Mouse (Mus musculus) G1E (cell line): Measurements from ENCODE around the gene Men1. TPM values are rescaled to one million over a fixed set of nuclear protein-coding genes. Genes with fewer than 3 reads are reported as not detected.

ENCODE experiments used
- ATAC-seq: 2 replicates; pipeline ENCODE4 v1.8.0; 2016; ENCODE audit warnings: mild to moderate bottlenecking; ENCODE audit not compliant: insufficient number of reproducible peaks, poor library complexity, low FRiP score, severe bottlenecking; ENCODE audit errors: extremely low read depth
- DNase-seq: peaks from one replicate; pipeline ENCODE4 v3.0.0; 2012; ENCODE audit warnings: low spot score
- H3K27me3 ChIP-seq: 2 replicates; pipeline ENCODE4 v1.6.1; 2012; ENCODE audit warnings: mild to moderate bottlenecking, low read length, inconsistent platforms; ENCODE audit not compliant: insufficient read depth
- H3K36me3 ChIP-seq: replicated peaks from 2 replicates; pipeline ENCODE3; 2012; ENCODE audit warnings: mild to moderate bottlenecking, inconsistent platforms
- H3K4me1 ChIP-seq: 2 replicates; pipeline ENCODE4 v1.6.1; 2012; ENCODE audit warnings: low read depth, low read length, inconsistent platforms, mixed read lengths; ENCODE audit not compliant: insufficient read depth
- H3K4me3 ChIP-seq: 2 replicates; pipeline ENCODE4 v1.5.1; 2012; ENCODE audit warnings: low read depth, mild to moderate bottlenecking, inconsistent platforms, low read length, moderate library complexity, mixed read lengths
- H3K9me3 ChIP-seq: replicated peaks from 2 replicates; pipeline ENCODE4 v1.6.1; 2012; ENCODE audit warnings: inconsistent platforms
- CTCF ChIP-seq: IDR thresholded peaks from 2 replicates; pipeline ENCODE4 v1.5.1; 2012; ENCODE audit warnings: low read depth, low read length, inconsistent platforms, mixed read lengths
- GATA1 ChIP-seq: IDR thresholded peaks from 2 replicates; pipeline ENCODE4 v1.6.1; 2012; ENCODE audit warnings: borderline replicate concordance, low read length, inconsistent platforms, mixed read lengths
- GATA2 ChIP-seq: IDR thresholded peaks from 2 replicates; pipeline ENCODE4 v1.6.1; 2012; ENCODE audit warnings: low read depth, low read length, inconsistent platforms, borderline replicate concordance
- POLR2AphosphoS5 ChIP-seq: IDR thresholded peaks from 2 replicates; pipeline ENCODE4 v1.6.1; 2012; ENCODE audit warnings: low read depth, low read length, inconsistent platforms; ENCODE audit not compliant: insufficient replicate concordance
- TAL1 ChIP-seq: conservative IDR thresholded peaks from 2 replicates; pipeline ENCODE4 v1.6.1; 2012; ENCODE audit warnings: low read depth, low read length, inconsistent platforms, mixed read lengths
- polyA plus RNA-seq: library from polyadenylated mRNA; stranded (reverse); fragments of >175 nt; gene quantifications from 2 replicates; pipeline ENCODE4 v1.2.3, GENCODE M21; 2012
- total RNA-seq, 2 experiments: library from RNA; stranded (forward) in 1 of 2; stranded (reverse) in 1 of 2; fragments of 200-1000 nt in 1 of 2; fragments of >200 nt in 1 of 2; fragmentation: Nextera tagmentation in 1 of 2; gene quantifications; 2 replicates each; pipeline ENCODE4 v1.2.3; 2014 to 2017

Gene Men1
- total and polyA plus RNA-seq, 3 experiments: 30.9 to 146 (median 53.9) TPM

GRCm38 (mm10) chr19:6385821-6386220 lies 51.0 kb downstream of the Men1 start:
- Histone ChIP-seq H3K36me3 (peaks cover 5% of the 10 kb centered on the region), H3K27me3 (peaks cover 54% of the 10 kb centered on the region), H3K4me3 (no peak overlapping the region), H3K4me1 (peaks cover 15% of the 10 kb centered on the region), H3K9me3 (no peaks in the 10 kb centered on the region)
- DNase-seq (no peak), ATAC-seq (no peak)
- no peak for TF ChIP-seq POLR2AphosphoS5
- no peak for TF ChIP-seq TAL1
- no peak for TF ChIP-seq GATA1

GRCm38 (mm10) chr19:6386234-6386633 lies 51.5 kb downstream of the Men1 start:
- DNase-seq (no peak), ATAC-seq (no peak)
- Histone ChIP-seq H3K36me3 (peaks cover 1% of the 10 kb centered on the region), H3K4me1 (peaks cover 15% of the 10 kb centered on the region), H3K4me3 (no peak overlapping the region), H3K9me3 (no peaks in the 10 kb centered on the region), H3K27me3 (peaks cover 56% of the 10 kb centered on the region)
- TF ChIP-seq POLR2AphosphoS5: no peak
- no peak for TF ChIP-seq GATA1
- no peak for TF ChIP-seq GATA2
- no peak for TF ChIP-seq CTCF
- TF ChIP-seq TAL1: no peak

GRCm38 (mm10) chr19:6388006-6388405 lies 53.2 kb downstream of the Men1 start:
- peaks cover 56% of the 10 kb centered on the region for H3K27me3 ChIP-seq
- no peaks in the 10 kb centered on the region for H3K9me3 ChIP-seq
- no peak overlapping the region for H3K4me3 ChIP-seq
- TF ChIP-seq POLR2AphosphoS5: no peak
- TF ChIP-seq TAL1: no peak
- TF ChIP-seq GATA1: no peak
- TF ChIP-seq CTCF: no peak
- no peak for TF ChIP-seq GATA2
- no peak for ATAC-seq
- DNase-seq: no peak
- peaks cover 19% of the 10 kb centered on the region for H3K4me1 ChIP-seq
- H3K36me3 ChIP-seq: no peaks in the 10 kb centered on the region

- peaks cover 19% of the 10 kb centered on the region for H3K4me1 ChIP-seq
- no peaks in the 10 kb centered on the region for H3K36me3 ChIP-seq
- peaks cover 52% of the 10 kb centered on the region for H3K27me3 ChIP-seq
- H3K4me3 ChIP-seq: no peak overlapping the region
- no peaks in the 10 kb centered on the region for H3K9me3 ChIP-seq
- no peak for ATAC-seq
- DNase-seq: no peak
- TF ChIP-seq TAL1: no peak
- no peak for TF ChIP-seq POLR2AphosphoS5
- TF ChIP-seq CTCF: no peak
- TF ChIP-seq GATA2: no peak
- no peak for TF ChIP-seq GATA1
These were observed 55.0 kb downstream of the Men1 start for GRCm38 (mm10) chr19:6389803-6390202.

- ATAC-seq (no peak), DNase-seq (no peak)
- H3K36me3 ChIP-seq: no peaks in the 10 kb centered on the region
- TF ChIP-seq GATA2: no peak
- no peak for TF ChIP-seq POLR2AphosphoS5
- TF ChIP-seq TAL1: no peak
- TF ChIP-seq CTCF: no peak
- TF ChIP-seq GATA1: no peak
- peaks cover 48% of the 10 kb centered on the region for H3K27me3 ChIP-seq
- H3K4me1 ChIP-seq: peaks cover 15% of the 10 kb centered on the region; the same call in 1 of the 2 replicates
- no peaks in the 10 kb centered on the region for H3K9me3 ChIP-seq
- H3K4me3 ChIP-seq: no peak overlapping the region
These were observed 55.5 kb downstream of the Men1 start for GRCm38 (mm10) chr19:6390251-6390650.

Other genes starting within 250 kb of the Men1 start
- gene Cdca5, start 250.0 kb upstream of the Men1 start, total RNA-seq (2014; fragmentation: Nextera tagmentation): 24.7 and 45.0 TPM in 2 replicates
- gene Cdca5, start 250.0 kb upstream of the Men1 start, total RNA-seq (2017): 40.5 and 43.3 TPM in 2 replicates
- 14.8 and 17.6 TPM in 2 replicates for gene Cdca5, start 250.0 kb upstream of the Men1 start, polyA plus RNA-seq
- gene AC131692.1, start 240.6 kb upstream of the Men1 start, total RNA-seq (2014; fragmentation: Nextera tagmentation): 1.3 and 5.6 TPM in 2 replicates
- 1.3 and 1.4 TPM in 2 replicates for gene AC131692.1, start 240.6 kb upstream of the Men1 start, total RNA-seq (2017)
- 3.4 and 3.5 TPM in 2 replicates for gene AC131692.1, start 240.6 kb upstream of the Men1 start, polyA plus RNA-seq
- 1.1 and 1.8 TPM in 2 replicates for gene Naaladl1, start 229.2 kb upstream of the Men1 start, total RNA-seq (2014; fragmentation: Nextera tagmentation)
- 0.44 and 0.87 TPM in 2 replicates for gene Naaladl1, start 229.2 kb upstream of the Men1 start, total RNA-seq (2017)
- 0.32 and 0.36 TPM in 2 replicates for gene Naaladl1, start 229.2 kb upstream of the Men1 start, polyA plus RNA-seq
- 7.9 and 10.1 TPM in 2 replicates for gene Sac3d1, start 216.3 kb upstream of the Men1 start, total RNA-seq (2014; fragmentation: Nextera tagmentation)
- gene Sac3d1, start 216.3 kb upstream of the Men1 start, total RNA-seq (2017): 10.2 and 22.9 TPM in 2 replicates
- 69.2 and 78.7 TPM in 2 replicates for gene Sac3d1, start 216.3 kb upstream of the Men1 start, polyA plus RNA-seq
- 21.4 and 25.7 TPM in 2 replicates for gene Snx15, start 206.7 kb upstream of the Men1 start, total RNA-seq (2014; fragmentation: Nextera tagmentation)
- 13.2 and 15.3 TPM in 2 replicates for gene Snx15, start 206.7 kb upstream of the Men1 start, total RNA-seq (2017)
- 70.1 and 84.0 TPM in 2 replicates for gene Snx15, start 206.7 kb upstream of the Men1 start, polyA plus RNA-seq
- not detected in 2 replicates for gene Batf2, start 194.0 kb upstream of the Men1 start, total RNA-seq (2014; fragmentation: Nextera tagmentation)
- 0.33 TPM in 1 of 2 replicates, not detected in the other for gene Batf2, start 194.0 kb upstream of the Men1 start, total RNA-seq (2017)
- gene Batf2, start 194.0 kb upstream of the Men1 start, polyA plus RNA-seq: not detected in 2 replicates
- 49.8 and 60.0 TPM in 2 replicates for gene Arl2, start 193.4 kb upstream of the Men1 start, total RNA-seq (2014; fragmentation: Nextera tagmentation)
- gene Arl2, start 193.4 kb upstream of the Men1 start, total RNA-seq (2017): 28.5 and 29.2 TPM in 2 replicates
- gene Arl2, start 193.4 kb upstream of the Men1 start, polyA plus RNA-seq: 76.9 and 83.5 TPM in 2 replicates
- gene Majin, start 150.6 kb upstream of the Men1 start, total RNA-seq (2014; fragmentation: Nextera tagmentation): not detected in 2 replicates
- 0.11 TPM in 1 of 2 replicates, not detected in the other for gene Majin, start 150.6 kb upstream of the Men1 start, total RNA-seq (2017)
- not detected in 2 replicates for gene Majin, start 150.6 kb upstream of the Men1 start, polyA plus RNA-seq
- not detected in 2 replicates for gene Gpha2, start 108.6 kb upstream of the Men1 start, total RNA-seq (2014; fragmentation: Nextera tagmentation)
- gene Gpha2, start 108.6 kb upstream of the Men1 start, total RNA-seq (2017): not detected in 2 replicates
- gene Gpha2, start 108.6 kb upstream of the Men1 start, polyA plus RNA-seq: not detected in 2 replicates
- gene Ppp2r5b, start 99.1 kb upstream of the Men1 start, total RNA-seq (2014; fragmentation: Nextera tagmentation): 3.4 and 9.0 TPM in 2 replicates
- gene Ppp2r5b, start 99.1 kb upstream of the Men1 start, total RNA-seq (2017): 5.6 and 6.0 TPM in 2 replicates
- gene Ppp2r5b, start 99.1 kb upstream of the Men1 start, polyA plus RNA-seq: 7.1 and 8.9 TPM in 2 replicates
- 18.4 and 31.8 TPM in 2 replicates for gene Atg2a, start 93.3 kb upstream of the Men1 start, total RNA-seq (2014; fragmentation: Nextera tagmentation)
- gene Atg2a, start 93.3 kb upstream of the Men1 start, total RNA-seq (2017): 7.0 and 9.4 TPM in 2 replicates
- 44.4 and 45.0 TPM in 2 replicates for gene Atg2a, start 93.3 kb upstream of the Men1 start, polyA plus RNA-seq
- gene Ehd1, start 58.3 kb upstream of the Men1 start, total RNA-seq (2014; fragmentation: Nextera tagmentation): 18.0 and 18.7 TPM in 2 replicates
- 22.0 and 23.3 TPM in 2 replicates for gene Ehd1, start 58.3 kb upstream of the Men1 start, total RNA-seq (2017)
- 132 and 135 TPM in 2 replicates for gene Ehd1, start 58.3 kb upstream of the Men1 start, polyA plus RNA-seq
- gene Cdc42bpg, start 28.5 kb upstream of the Men1 start, total RNA-seq (2014; fragmentation: Nextera tagmentation): 5.0 and 7.6 TPM in 2 replicates
- 2.0 and 2.4 TPM in 2 replicates for gene Cdc42bpg, start 28.5 kb upstream of the Men1 start, total RNA-seq (2017)
- 14.1 and 15.4 TPM in 2 replicates for gene Cdc42bpg, start 28.5 kb upstream of the Men1 start, polyA plus RNA-seq
- gene Map4k2, start 6.2 kb downstream of the Men1 start, total RNA-seq (2014; fragmentation: Nextera tagmentation): 13.3 and 13.4 TPM in 2 replicates
- 13.2 and 19.4 TPM in 2 replicates for gene Map4k2, start 6.2 kb downstream of the Men1 start, total RNA-seq (2017)
- gene Map4k2, start 6.2 kb downstream of the Men1 start, polyA plus RNA-seq: 19.3 and 26.6 TPM in 2 replicates
- gene Sf1, start 28.7 kb downstream of the Men1 start, total RNA-seq (2014; fragmentation: Nextera tagmentation): 511 and 574 TPM in 2 replicates
- 96.0 and 104 TPM in 2 replicates for gene Sf1, start 28.7 kb downstream of the Men1 start, total RNA-seq (2017)
- gene Sf1, start 28.7 kb downstream of the Men1 start, polyA plus RNA-seq: 1,720 and 2,369 TPM in 2 replicates
- gene Pygm, start 49.4 kb downstream of the Men1 start, total RNA-seq (2014; fragmentation: Nextera tagmentation): 7.1 TPM in 1 of 2 replicates, not detected in the other
- gene Pygm, start 49.4 kb downstream of the Men1 start, total RNA-seq (2017): 0.41 and 0.87 TPM in 2 replicates
- 0.13 and 0.14 TPM in 2 replicates for gene Pygm, start 49.4 kb downstream of the Men1 start, polyA plus RNA-seq
- gene Rasgrp2, start 64.4 kb downstream of the Men1 start, total RNA-seq (2014; fragmentation: Nextera tagmentation): not detected in 2 replicates
- 1.5 and 3.7 TPM in 2 replicates for gene Rasgrp2, start 64.4 kb downstream of the Men1 start, total RNA-seq (2017)
- 2.3 and 3.5 TPM in 2 replicates for gene Rasgrp2, start 64.4 kb downstream of the Men1 start, polyA plus RNA-seq
- gene Nrxn2, start 83.8 kb downstream of the Men1 start, total RNA-seq (2014; fragmentation: Nextera tagmentation): not detected in 2 replicates
- 0.16 and 0.23 TPM in 2 replicates for gene Nrxn2, start 83.8 kb downstream of the Men1 start, total RNA-seq (2017)
- 0.03 and 0.23 TPM in 2 replicates for gene Nrxn2, start 83.8 kb downstream of the Men1 start, polyA plus RNA-seq
- not detected in 2 replicates for gene Slc22a12, start 208.1 kb downstream of the Men1 start, total RNA-seq (2014; fragmentation: Nextera tagmentation)
- gene Slc22a12, start 208.1 kb downstream of the Men1 start, total RNA-seq (2017): not detected in 2 replicates
- gene Slc22a12, start 208.1 kb downstream of the Men1 start, polyA plus RNA-seq: not detected in 2 replicates